16 mouse cellular contexts compared by ENCODE assay signal in genomic region chr15:64578991-64579390, GRCm38 (mm10).
DNase-seq lines count a peak whose midpoint lies in the region; ATAC-seq and TF ChIP-seq lines count a peak whose summit lies in the region.
"Had no signal": no experiment of that assay in that cellular context is flagged by ENCODE, and none has a peak within 500 bp of the region (broad histone marks: within the 10 kb centered on the region; RNA-seq: fewer than 3 reads in every experiment).

No protein-coding gene starts in this region.

- no peak overlapping the region for H3K9ac ChIP-seq in forebrain, embryonic 12.5 days
- H3K9ac ChIP-seq in embryonic facial prominence, embryonic 14.5 days (ENCODE audit: low read depth, low read length): no peak overlapping the region
- H3K9ac ChIP-seq in limb, embryonic 15.5 days: no peak overlapping the region
- H3K9ac ChIP-seq: kidney, embryonic 15.5 days had no signal

- no peak for TF ChIP-seq POLR2A in brain, embryonic 14.5 days (IDR thresholded peaks at IDR 0.05; ENCODE audit: borderline replicate concordance, extremely low read depth, insufficient read depth, insufficient read length, poor library complexity, severe bottlenecking)

- 0 out of 2 replicates have a peak overlapping the region, but pooled peaks have one; percentile 46 for H3K27ac ChIP-seq in forebrain, embryonic 10.5 days
- H3K27ac ChIP-seq in forebrain, embryonic 12.5 days: no peak overlapping the region
- 0 out of 2 replicates have a peak overlapping the region, but pooled peaks have one; percentile 1 for H3K27ac ChIP-seq in embryonic facial prominence, embryonic 14.5 days (replicated peaks; ENCODE audit: low read depth, low read length)
- peak overlapping the region; percentile 57 for H3K27ac ChIP-seq in limb, embryonic 15.5 days
- H3K27ac ChIP-seq: heart, adult 2 months; kidney, embryonic 15.5 days had no signal

- H3K36me3 ChIP-seq in forebrain, embryonic 10.5 days (replicated peaks): no peaks in the 10 kb centered on the region
- no peaks in the 10 kb centered on the region for H3K36me3 ChIP-seq in forebrain, embryonic 12.5 days (replicated peaks)
- H3K36me3 ChIP-seq in embryonic facial prominence, embryonic 14.5 days (ENCODE audit: control insufficient read depth, insufficient read depth, low read length): no peaks in the 10 kb centered on the region
- H3K36me3 ChIP-seq in limb, embryonic 15.5 days: no peaks in the 10 kb centered on the region
- H3K36me3 ChIP-seq: kidney, embryonic 15.5 days had no signal

- no peaks in the 10 kb centered on the region for H3K27me3 ChIP-seq in forebrain, embryonic 10.5 days (ENCODE audit: poor library complexity, severe bottlenecking)
- no peaks in the 10 kb centered on the region for H3K27me3 ChIP-seq in forebrain, embryonic 12.5 days
- H3K27me3 ChIP-seq in embryonic facial prominence, embryonic 14.5 days (replicated peaks; ENCODE audit: control insufficient read depth, insufficient read depth, low read length): no peaks in the 10 kb centered on the region
- H3K27me3 ChIP-seq in limb, embryonic 15.5 days: no peaks in the 10 kb centered on the region
- H3K27me3 ChIP-seq: kidney, embryonic 15.5 days had no signal

- H3K4me1 ChIP-seq in forebrain, embryonic 10.5 days: peaks cover 16% of the 10 kb centered on the region
- no peaks in the 10 kb centered on the region for H3K4me1 ChIP-seq in forebrain, embryonic 12.5 days
- peaks cover 16% of the 10 kb centered on the region; the same call in 1 of the 2 replicates for H3K4me1 ChIP-seq in embryonic facial prominence, embryonic 14.5 days (ENCODE audit: control insufficient read depth, insufficient read depth, low read length)
- peaks cover 9% of the 10 kb centered on the region for H3K4me1 ChIP-seq in limb, embryonic 15.5 days
- H3K4me1 ChIP-seq: kidney, embryonic 15.5 days had no signal

- WGBS in forebrain, embryonic 10.5 days: 30% methylated on average over 4 of the region's 4 CpGs
- WGBS in forebrain, embryonic 12.5 days: 50% methylated on average over 4 of the region's 4 CpGs
- 22% methylated on average over 4 of the region's 4 CpGs for WGBS in embryonic facial prominence, embryonic 14.5 days
- WGBS in limb, embryonic 15.5 days: 14% methylated on average over 4 of the region's 4 CpGs

- ATAC-seq in forebrain, embryonic 12.5 days (ENCODE audit: low FRiP score): no peak
- ATAC-seq in embryonic facial prominence, embryonic 14.5 days (ENCODE audit: low read depth): peak; percentile 53; the same call in 1 of the 2 replicates
- peak; percentile 88 for ATAC-seq in limb, embryonic 15.5 days (ENCODE audit: insufficient number of reproducible peaks, low FRiP score, low TSS enrichment, low read depth)

- no peak overlapping the region for H3K4me2 ChIP-seq in forebrain, embryonic 12.5 days
- H3K4me2 ChIP-seq in embryonic facial prominence, embryonic 14.5 days (ENCODE audit: low read depth, low read length): no peak overlapping the region
- no peak overlapping the region for H3K4me2 ChIP-seq in limb, embryonic 15.5 days
- H3K4me2 ChIP-seq: kidney, embryonic 15.5 days; liver, embryonic 11.5 days had no signal

- TF ChIP-seq CTCF in brain, embryonic 14.5 days (IDR thresholded peaks at IDR 0.05; ENCODE audit: borderline replicate concordance, extremely low read depth, insufficient read depth, insufficient read length): no peak

- DNase-seq in forebrain, embryonic 10.5 days (ENCODE audit: extremely low spot score, low spot score): peak; percentile 25
- peak; percentile 26 for DNase-seq in brain, embryonic 14.5 days (ENCODE audit: low read depth)
- peak; percentile 70 for DNase-seq in embryonic facial prominence, embryonic 14.5 days (ENCODE audit: low spot score)
- DNase-seq in ovary, adult 18-20 months (ENCODE audit: low spot score): no peak
- DNase-seq in gastrocnemius, postnatal 25 days: no peak
- DNase-seq in urinary bladder, adult 2 months (ENCODE audit: low spot score): no peak
- DNase-seq: cerebellum, adult 9-10 months; heart, adult 2 months; layer of hippocampus, adult 9-11 months; lung, postnatal 4 days; thymus, postnatal 36 days had no signal

- no peaks in the 10 kb centered on the region for H3K9me3 ChIP-seq in forebrain, embryonic 10.5 days
- no peaks in the 10 kb centered on the region for H3K9me3 ChIP-seq in forebrain, embryonic 12.5 days
- no peaks in the 10 kb centered on the region for H3K9me3 ChIP-seq in embryonic facial prominence, embryonic 14.5 days (ENCODE audit: control insufficient read depth, low read length)
- no peaks in the 10 kb centered on the region for H3K9me3 ChIP-seq in limb, embryonic 15.5 days
- H3K9me3 ChIP-seq: kidney, embryonic 15.5 days had no signal

- no peak overlapping the region for H3K4me3 ChIP-seq in forebrain, embryonic 10.5 days
- no peak overlapping the region for H3K4me3 ChIP-seq in forebrain, embryonic 12.5 days (replicated peaks)
- H3K4me3 ChIP-seq in embryonic facial prominence, embryonic 14.5 days (ENCODE audit: low read depth, low read length): no peak overlapping the region
- H3K4me3 ChIP-seq in limb, embryonic 15.5 days: no peak overlapping the region
- H3K4me3 ChIP-seq: heart, adult 2 months; kidney, embryonic 15.5 days; myocyte had no signal

Comparison
In these comparisons a context has a peak if more than half of its experiments do, and no peak if none do; other contexts are left out.
1. DNase-seq: peak in forebrain, embryonic 10.5 days (single experiment), brain, embryonic 14.5 days (single experiment) and embryonic facial prominence, embryonic 14.5 days (single experiment); none in ovary, adult 18-20 months (single experiment), gastrocnemius, postnatal 25 days (single experiment) and urinary bladder, adult 2 months (single experiment).